Mouse (Mus musculus) liver, embryonic 11.5 days (tissue): Measurements from ENCODE around the gene Krtap31-1. TPM values are rescaled to one million over a fixed set of nuclear protein-coding genes. Genes with fewer than 3 reads are reported as not detected.

Source experiments
- polyA plus RNA-seq: library from polyadenylated mRNA; unstranded; fragments of >200 nt; fragmentation: Nextera tagmentation; extraction: Ambion mirVana; gene quantifications from 2 replicates; pipeline ENCODE4 v1.2.1, GENCODE M21; 2014

Gene Krtap31-1
- polyA plus RNA-seq, 1 experiment from 2014 or later, result not detected

Other genes starting within 250 kb of the Krtap31-1 start
- gene Gm11563, start 249.0 kb upstream of the Krtap31-1 start, polyA plus RNA-seq, result not detected in 2 replicates
- not detected in 2 replicates for gene Krtap4-6, start 242.0 kb upstream of the Krtap31-1 start, polyA plus RNA-seq
- not detected in 2 replicates for gene Gm14190, start 217.2 kb upstream of the Krtap31-1 start, polyA plus RNA-seq
- gene Gm14180, start 173.6 kb upstream of the Krtap31-1 start, polyA plus RNA-seq, result not detected in 2 replicates
- gene Gm11595, start 135.0 kb upstream of the Krtap31-1 start, polyA plus RNA-seq, result not detected in 2 replicates
- gene Krtap4-8, start 127.2 kb upstream of the Krtap31-1 start, polyA plus RNA-seq, result not detected in 2 replicates
- gene Krtap4-9, start 122.7 kb upstream of the Krtap31-1 start, polyA plus RNA-seq, result not detected in 2 replicates
- gene Gm11596, start 114.5 kb upstream of the Krtap31-1 start, polyA plus RNA-seq, result not detected in 2 replicates
- not detected in 2 replicates for gene Gm11569, start 109.0 kb upstream of the Krtap31-1 start, polyA plus RNA-seq
- gene Gm11554, start 103.5 kb upstream of the Krtap31-1 start, polyA plus RNA-seq, result not detected in 2 replicates
- not detected in 2 replicates for gene Krtap4-13, start 98.0 kb upstream of the Krtap31-1 start, polyA plus RNA-seq
- gene Gm11564, start 92.3 kb upstream of the Krtap31-1 start, polyA plus RNA-seq, result not detected in 2 replicates
- gene 2300003K06Rik, start 69.9 kb upstream of the Krtap31-1 start, polyA plus RNA-seq, result not detected in 2 replicates
- gene Krtap4-16, start 56.3 kb upstream of the Krtap31-1 start, polyA plus RNA-seq, result not detected in 2 replicates
- gene Gm11568, start 50.0 kb upstream of the Krtap31-1 start, polyA plus RNA-seq, result not detected in 2 replicates
- not detected in 2 replicates for gene Gm11559, start 43.4 kb upstream of the Krtap31-1 start, polyA plus RNA-seq
- not detected in 2 replicates for gene Krtap9-1, start 34.5 kb upstream of the Krtap31-1 start, polyA plus RNA-seq
- not detected in 2 replicates for gene Gm11567, start 28.7 kb upstream of the Krtap31-1 start, polyA plus RNA-seq
- gene Gm11565, start 6.8 kb downstream of the Krtap31-1 start, polyA plus RNA-seq, result not detected in 2 replicates
- gene Krtap31-2, start 28.4 kb downstream of the Krtap31-1 start, polyA plus RNA-seq, result not detected in 2 replicates
- not detected in 2 replicates for gene Krtap9-5, start 40.6 kb downstream of the Krtap31-1 start, polyA plus RNA-seq
- gene Krtap29-1, start 71.1 kb downstream of the Krtap31-1 start, polyA plus RNA-seq, result not detected in 2 replicates
- not detected in 2 replicates for gene Krtap16-1, start 78.7 kb downstream of the Krtap31-1 start, polyA plus RNA-seq
- gene Krtap17-1, start 86.1 kb downstream of the Krtap31-1 start, polyA plus RNA-seq, result not detected in 2 replicates
- gene Krt33a, start 108.3 kb downstream of the Krtap31-1 start, polyA plus RNA-seq, result not detected in 2 replicates
- not detected in 2 replicates for gene Krt33b, start 121.9 kb downstream of the Krtap31-1 start, polyA plus RNA-seq
- gene Krt34, start 133.6 kb downstream of the Krtap31-1 start, polyA plus RNA-seq, result not detected in 2 replicates
- gene Krt31, start 142.6 kb downstream of the Krtap31-1 start, polyA plus RNA-seq, result not detected in 2 replicates
- gene Krt32, start 180.3 kb downstream of the Krtap31-1 start, polyA plus RNA-seq, result not detected in 2 replicates
- gene Krt35, start 188.3 kb downstream of the Krtap31-1 start, polyA plus RNA-seq, result not detected in 2 replicates
- gene Krt36, start 197.7 kb downstream of the Krtap31-1 start, polyA plus RNA-seq, result not detected in 2 replicates
- 0.14 TPM in 1 of 2 replicates, not detected in the other for gene Krt13, start 213.6 kb downstream of the Krtap31-1 start, polyA plus RNA-seq
- gene Krt15, start 228.0 kb downstream of the Krtap31-1 start, polyA plus RNA-seq, result 0.25 TPM in 1 of 2 replicates, not detected in the other
- gene Krt19, start 240.7 kb downstream of the Krtap31-1 start, polyA plus RNA-seq, result 9.6 and 12.4 TPM in 2 replicates